Mouse (Mus musculus): Measurements from ENCODE around the gene Fam57a. TPM values are rescaled to one million over a fixed set of nuclear protein-coding genes. Genes with fewer than 3 reads are reported as not detected.

Fam57a gene
- polyA plus RNA-seq, 2 experiments, result 3.1 to 3.5 TPM

GRCm38 (mm10) chr11:76153236-76153951, 26.1 kb upstream of the Fam57a start:
- TF ChIP-seq EP300 (IDR thresholded peaks at IDR 0.05; ENCODE audit: low read depth), result no peak
- no peak for TF ChIP-seq CTCF (IDR thresholded peaks at IDR 0.05; ENCODE audit: low read depth)
- no peaks in the 10 kb centered on the region for H3K36me3 ChIP-seq (replicated peaks; ENCODE audit: control insufficient read depth, insufficient read depth, low read depth)
- H3K4me2 ChIP-seq (ENCODE audit: low read depth), result no peak overlapping the region
- no peaks in the 10 kb centered on the region for H3K27me3 ChIP-seq (ENCODE audit: control insufficient read depth, insufficient read depth, low read length)
- H3K9ac ChIP-seq (replicated peaks), result no peak overlapping the region
- no peaks in the 10 kb centered on the region for H3K4me1 ChIP-seq (replicated peaks; ENCODE audit: control insufficient read depth in 2 of 2, insufficient read depth in 2 of 2, low read length in 1 of 2)
- whole genome bisulfite sequencing (ENCODE audit: insufficient replicate concordance), result 48% methylated on average over 5 of the region's 5 CpGs
- ATAC-seq (ENCODE audit: insufficient read depth) (no peak), DNase-seq (ENCODE audit: low read depth in 3 of 3, low spot score in 3 of 3) (no peak)
- no peak overlapping the region for H3K4me3 ChIP-seq (ENCODE audit: insufficient read depth in 1 of 2, low read depth in 2 of 2, low read length in 2 of 2)
- no peaks in the 10 kb centered on the region for H3K9me3 ChIP-seq (ENCODE audit: control insufficient read depth, low read length)
- H3K27ac ChIP-seq, result no peak overlapping the region

- ATAC-seq (ENCODE audit: insufficient read depth) (no peak), DNase-seq (ENCODE audit: low read depth in 3 of 3, low spot score in 3 of 3) (no peak)
- H3K4me2 ChIP-seq (ENCODE audit: low read depth), result no peak overlapping the region
- H3K9ac ChIP-seq (replicated peaks), result no peak overlapping the region
- no peaks in the 10 kb centered on the region for H3K27me3 ChIP-seq (ENCODE audit: control insufficient read depth, insufficient read depth, low read length)
- no peak overlapping the region for H3K4me3 ChIP-seq (ENCODE audit: insufficient read depth in 1 of 2, low read depth in 2 of 2, low read length in 2 of 2)
- H3K9me3 ChIP-seq (ENCODE audit: control insufficient read depth, low read length), result no peaks in the 10 kb centered on the region
- no peak overlapping the region for H3K27ac ChIP-seq
- WGBS (ENCODE audit: insufficient replicate concordance), result 72% methylated on average over 2 of the region's 2 CpGs
- H3K36me3 ChIP-seq (replicated peaks; ENCODE audit: control insufficient read depth, insufficient read depth, low read depth), result no peaks in the 10 kb centered on the region
- TF ChIP-seq CTCF (IDR thresholded peaks at IDR 0.05; ENCODE audit: low read depth), result no peak
- TF ChIP-seq EP300 (IDR thresholded peaks at IDR 0.05; ENCODE audit: low read depth), result no peak
- H3K4me1 ChIP-seq (replicated peaks; ENCODE audit: control insufficient read depth in 2 of 2, insufficient read depth in 2 of 2, low read length in 1 of 2), result no peaks in the 10 kb centered on the region
Observed at GRCm38 (mm10) chr11:76154200-76154599, 25.3 kb upstream of the Fam57a start.

GRCm38 (mm10) chr11:76154861-76155260, 24.6 kb upstream of the Fam57a start:
- no peaks in the 10 kb centered on the region for H3K36me3 ChIP-seq (replicated peaks; ENCODE audit: control insufficient read depth, insufficient read depth, low read depth)
- H3K4me2 ChIP-seq (ENCODE audit: low read depth), result no peak overlapping the region
- no peaks in the 10 kb centered on the region for H3K4me1 ChIP-seq (replicated peaks; ENCODE audit: control insufficient read depth in 2 of 2, insufficient read depth in 2 of 2, low read length in 1 of 2)
- no peak for DNase-seq (ENCODE audit: low read depth in 3 of 3, low spot score in 3 of 3)
- H3K9me3 ChIP-seq (ENCODE audit: control insufficient read depth, low read length), result no peaks in the 10 kb centered on the region
- H3K4me3 ChIP-seq (ENCODE audit: insufficient read depth in 1 of 2, low read depth in 2 of 2, low read length in 2 of 2), result no peak overlapping the region
- 65% methylated on average over 2 of the region's 2 CpGs for WGBS (ENCODE audit: insufficient replicate concordance)
- no peak overlapping the region for H3K9ac ChIP-seq (replicated peaks)
- H3K27ac ChIP-seq, result no peak overlapping the region
- H3K27me3 ChIP-seq (ENCODE audit: control insufficient read depth, insufficient read depth, low read length), result no peaks in the 10 kb centered on the region
- ATAC-seq (ENCODE audit: insufficient read depth), result no peak
- TF ChIP-seq CTCF (IDR thresholded peaks at IDR 0.05; ENCODE audit: low read depth) (no peak), EP300 (IDR thresholded peaks at IDR 0.05; ENCODE audit: low read depth) (no peak)

GRCm38 (mm10) chr11:76158375-76158774, 21.1 kb upstream of the Fam57a start:
- WGBS (ENCODE audit: insufficient replicate concordance), result 76% methylated on average over 2 of the region's 2 CpGs
- no peak overlapping the region for H3K4me2 ChIP-seq (ENCODE audit: low read depth)
- no peak overlapping the region for H3K9ac ChIP-seq (replicated peaks)
- no peaks in the 10 kb centered on the region for H3K27me3 ChIP-seq (ENCODE audit: control insufficient read depth, insufficient read depth, low read length)
- DNase-seq (ENCODE audit: low read depth in 3 of 3, low spot score in 3 of 3), result no peak
- H3K36me3 ChIP-seq (replicated peaks; ENCODE audit: control insufficient read depth, insufficient read depth, low read depth), result no peaks in the 10 kb centered on the region
- TF ChIP-seq CTCF (IDR thresholded peaks at IDR 0.05; ENCODE audit: low read depth) (no peak), EP300 (IDR thresholded peaks at IDR 0.05; ENCODE audit: low read depth) (no peak)
- ATAC-seq (ENCODE audit: insufficient read depth), result no peak
- H3K4me3 ChIP-seq (ENCODE audit: insufficient read depth in 1 of 2, low read depth in 2 of 2, low read length in 2 of 2), result no peak overlapping the region
- no peak overlapping the region for H3K27ac ChIP-seq
- H3K9me3 ChIP-seq (ENCODE audit: control insufficient read depth, low read length), result no peaks in the 10 kb centered on the region
- H3K4me1 ChIP-seq (replicated peaks; ENCODE audit: control insufficient read depth in 2 of 2, insufficient read depth in 2 of 2, low read length in 1 of 2), result no peaks in the 10 kb centered on the region

- Histone ChIP-seq H3K9ac (replicated peaks) (no peak overlapping the region), H3K27me3 (ENCODE audit: control insufficient read depth, insufficient read depth, low read length) (no peaks in the 10 kb centered on the region), H3K27ac (no peak overlapping the region), H3K9me3 (ENCODE audit: control insufficient read depth, low read length) (no peaks in the 10 kb centered on the region), H3K4me1 (replicated peaks; ENCODE audit: control insufficient read depth in 2 of 2, insufficient read depth in 2 of 2, low read length in 1 of 2) (no peaks in the 10 kb centered on the region), H3K4me3 (ENCODE audit: insufficient read depth in 1 of 2, low read depth in 2 of 2, low read length in 2 of 2) (no peak overlapping the region), H3K4me2 (ENCODE audit: low read depth) (no peak overlapping the region), H3K36me3 (replicated peaks; ENCODE audit: control insufficient read depth, insufficient read depth, low read depth) (no peaks in the 10 kb centered on the region; the same call in 1 of the 2 replicates)
- no peak for DNase-seq (ENCODE audit: low read depth in 3 of 3, low spot score in 3 of 3)
- WGBS (ENCODE audit: insufficient replicate concordance), result 60% methylated on average over 6 of the region's 6 CpGs
- no peak for ATAC-seq (ENCODE audit: insufficient read depth)
- TF ChIP-seq CTCF (IDR thresholded peaks at IDR 0.05; ENCODE audit: low read depth), result no peak
- no peak for TF ChIP-seq EP300 (IDR thresholded peaks at IDR 0.05; ENCODE audit: low read depth)
Observed at GRCm38 (mm10) chr11:76160251-76160650, 19.2 kb upstream of the Fam57a start.

Measured in liver, embryonic 14.5 days (tissue).